Mouse (Mus musculus) neural tube, embryonic 15.5 days (tissue): ENCODE data around the gene Tln1. TPM values are rescaled to one million over a fixed set of nuclear protein-coding genes. Genes with fewer than 3 reads are reported as not detected.

ENCODE experiments used
- ATAC-seq: fragments of 200-750 bp; cut with Nextera tagmentation; 2 replicates; pipeline ENCODE4 v1.8.0; 2017; ENCODE audit warnings: mild to moderate bottlenecking, moderate TSS enrichment, moderate library complexity; ENCODE audit not compliant: low FRiP score
- H3K27ac ChIP-seq: fragments of 300-500 bp; sonication (generic); replicated peaks from 2 replicates; pipeline ENCODE4 v1.5.1; 2015; ENCODE audit warnings: mild to moderate bottlenecking, inconsistent platforms
- H3K27me3 ChIP-seq: fragments of 300-500 bp; sonication (generic); replicated peaks from 2 replicates; pipeline ENCODE4 v1.6.1; 2015; ENCODE audit warnings: inconsistent platforms
- H3K36me3 ChIP-seq: fragments of 300-500 bp; sonication (generic); 2 replicates; pipeline ENCODE4 v1.6.1; 2015; ENCODE audit warnings: inconsistent platforms
- H3K4me1 ChIP-seq: fragments of 300-500 bp; sonication (generic); 2 replicates; pipeline ENCODE4 v1.6.1; 2015; ENCODE audit warnings: inconsistent platforms
- H3K4me2 ChIP-seq: fragments of 300-500 bp; sonication (generic); 2 replicates; pipeline ENCODE4 v1.6.1; 2015; ENCODE audit warnings: inconsistent platforms, mild to moderate bottlenecking, moderate library complexity
- H3K4me3 ChIP-seq: fragments of 300-500 bp; sonication (generic); replicated peaks from 2 replicates; pipeline ENCODE4 v1.5.1; 2015; ENCODE audit warnings: mild to moderate bottlenecking, inconsistent platforms
- H3K9ac ChIP-seq: fragments of 300-500 bp; sonication (generic); replicated peaks from 2 replicates; pipeline ENCODE4 v1.6.1; 2015; ENCODE audit warnings: mild to moderate bottlenecking, inconsistent platforms
- H3K9me3 ChIP-seq: fragments of 300-500 bp; sonication (generic); replicated peaks from 2 replicates; pipeline ENCODE4 v1.6.1; 2016; ENCODE audit warnings: inconsistent platforms
- WGBS: fragments of 180-500 bp; shearing (Covaris S2); methylation state at CpG from one replicate; pipeline ENCODE4 v1.1.7; 2015; ENCODE audit warnings: mixed read lengths; 5-methylcytosine and 5-hydroxymethylcytosine counted together
- polyA plus RNA-seq: library from polyadenylated mRNA; unstranded; fragments of >200 nt; fragmentation: Nextera tagmentation; extraction: Ambion mirVana; gene quantifications from 2 replicates; pipeline ENCODE4 v1.2.1, GENCODE M21; 2015

Tln1 gene
- polyA plus RNA-seq, 1 experiment from 2014 or later, result 70.8 TPM

GRCm38 (mm10) chr4:43586411-43586810 lies 23.9 kb upstream of the Tln1 start:
- Histone ChIP-seq H3K9ac (no peak overlapping the region), H3K9me3 (no peaks in the 10 kb centered on the region), H3K27ac (no peak overlapping the region), H3K4me3 (no peak overlapping the region), H3K4me1 (no peaks in the 10 kb centered on the region), H3K27me3 (no peaks in the 10 kb centered on the region), H3K4me2 (no peak overlapping the region), H3K36me3 (peaks cover 30% of the 10 kb centered on the region)
- no peak for ATAC-seq
- 78% methylated on average over 8 of the region's 8 CpGs for WGBS

- WGBS, result 62% methylated on average over 10 of the region's 10 CpGs
- no peak for ATAC-seq
- Histone ChIP-seq H3K9ac (no peak overlapping the region), H3K36me3 (peaks cover 36% of the 10 kb centered on the region), H3K4me1 (no peaks in the 10 kb centered on the region), H3K27me3 (no peaks in the 10 kb centered on the region), H3K27ac (no peak overlapping the region), H3K9me3 (no peaks in the 10 kb centered on the region), H3K4me2 (no peak overlapping the region), H3K4me3 (no peak overlapping the region)
Observed at GRCm38 (mm10) chr4:43585682-43586081, 23.2 kb upstream of the Tln1 start.

GRCm38 (mm10) chr4:43584444-43585416 lies 22.2 kb upstream of the Tln1 start, which contains the start of gene Msmp:
Gene Msmp (minus strand): TSS chr4:43584494.
- Histone ChIP-seq H3K36me3 (peaks cover 36% of the 10 kb centered on the region), H3K9me3 (no peaks in the 10 kb centered on the region), H3K27ac (no peak within 1 kb of the TSS), H3K4me3 (no peak within 1 kb of the TSS), H3K27me3 (no peaks in the 10 kb centered on the region), H3K9ac (no peak within 1 kb of the TSS), H3K4me1 (peaks cover 6% of the 10 kb centered on the region), H3K4me2 (no peak within 1 kb of the TSS)
- ATAC-seq, result no peak
- WGBS, result 77% methylated on average over 12 of the region's 12 CpGs

- H3K27ac ChIP-seq, result no peak overlapping the region
- no peak overlapping the region for H3K4me2 ChIP-seq
- H3K9me3 ChIP-seq, result no peaks in the 10 kb centered on the region
- H3K9ac ChIP-seq, result no peak overlapping the region
- no peak overlapping the region for H3K4me3 ChIP-seq
- 80% methylated on average over 7 of the region's 7 CpGs for WGBS
- H3K4me1 ChIP-seq, result peaks cover 12% of the 10 kb centered on the region
- peaks cover 36% of the 10 kb centered on the region for H3K36me3 ChIP-seq
- H3K27me3 ChIP-seq, result no peaks in the 10 kb centered on the region
- ATAC-seq, result no peak
Observed at GRCm38 (mm10) chr4:43583421-43583820, 20.9 kb upstream of the Tln1 start.

- Histone ChIP-seq H3K4me3 (no peak overlapping the region), H3K36me3 (peaks cover 36% of the 10 kb centered on the region), H3K9ac (no peak overlapping the region), H3K27me3 (no peaks in the 10 kb centered on the region), H3K9me3 (no peaks in the 10 kb centered on the region), H3K4me2 (no peak overlapping the region), H3K27ac (no peak overlapping the region), H3K4me1 (peaks cover 21% of the 10 kb centered on the region)
- WGBS, result 92% methylated on average over 5 of the region's 5 CpGs
- ATAC-seq, result no peak
Observed at GRCm38 (mm10) chr4:43582241-43582640, 19.8 kb upstream of the Tln1 start.

- H3K27me3 ChIP-seq, result no peaks in the 10 kb centered on the region
- H3K36me3 ChIP-seq, result peaks cover 36% of the 10 kb centered on the region
- peaks cover 30% of the 10 kb centered on the region for H3K4me1 ChIP-seq
- no peak overlapping the region for H3K4me2 ChIP-seq
- 93% methylated on average over 12 of the region's 12 CpGs for WGBS
- no peak overlapping the region for H3K9ac ChIP-seq
- no peak overlapping the region for H3K27ac ChIP-seq
- H3K9me3 ChIP-seq, result no peaks in the 10 kb centered on the region
- no peak overlapping the region for H3K4me3 ChIP-seq
- no peak for ATAC-seq
Observed at GRCm38 (mm10) chr4:43581381-43581780, 18.9 kb upstream of the Tln1 start.

- WGBS, result 95% methylated on average over 5 of the region's 5 CpGs
- no peak overlapping the region for H3K4me2 ChIP-seq
- no peak overlapping the region for H3K9ac ChIP-seq
Observed at GRCm38 (mm10) chr4:43580721-43581120, 18.2 kb upstream of the Tln1 start.

GRCm38 (mm10) chr4:43579731-43580130 lies 17.2 kb upstream of the Tln1 start:
- peak overlapping the region; percentile 87; the same call in 1 of the 2 replicates for H3K27ac ChIP-seq
- ATAC-seq, result no peak
- H3K4me3 ChIP-seq, result peak overlapping the region; percentile 86
- H3K9me3 ChIP-seq, result no peaks in the 10 kb centered on the region
- WGBS, result 82% methylated on average over 6 of the region's 6 CpGs
- no peaks in the 10 kb centered on the region for H3K27me3 ChIP-seq
- peaks cover 40% of the 10 kb centered on the region for H3K36me3 ChIP-seq
- peak overlapping the region; percentile 84 for H3K9ac ChIP-seq
- H3K4me1 ChIP-seq, result peaks cover 46% of the 10 kb centered on the region
- H3K4me2 ChIP-seq, result peak overlapping the region; percentile 95

More at GRCm38 (mm10) chr4:43580721-43581120, 18.2 kb upstream of the Tln1 start:
- Histone ChIP-seq H3K27me3 (no peaks in the 10 kb centered on the region), H3K36me3 (peaks cover 36% of the 10 kb centered on the region), H3K9me3 (no peaks in the 10 kb centered on the region), H3K4me3 (no peak overlapping the region), H3K27ac (no peak overlapping the region), H3K4me1 (peaks cover 36% of the 10 kb centered on the region)
- ATAC-seq, result no peak

- Histone ChIP-seq H3K9me3 (no peaks in the 10 kb centered on the region), H3K27ac (peak overlapping the region; percentile 87), H3K36me3 (peaks cover 39% of the 10 kb centered on the region), H3K4me2 (peak overlapping the region; percentile 95), H3K9ac (peak overlapping the region; percentile 84), H3K4me1 (peaks cover 51% of the 10 kb centered on the region), H3K27me3 (no peaks in the 10 kb centered on the region), H3K4me3 (peak overlapping the region; percentile 86)
- WGBS, result 7% methylated on average over 10 of the region's 10 CpGs
- peak; percentile 4; the same call in 1 of the 2 replicates for ATAC-seq
Observed at GRCm38 (mm10) chr4:43579256-43579655, 16.8 kb upstream of the Tln1 start.

- peak; percentile 92 for ATAC-seq
- Histone ChIP-seq H3K36me3 (peaks cover 39% of the 10 kb centered on the region), H3K9ac (peak within 1 kb of the TSS; percentile 84), H3K9me3 (no peaks in the 10 kb centered on the region), H3K4me1 (peaks cover 51% of the 10 kb centered on the region), H3K27me3 (no peaks in the 10 kb centered on the region), H3K4me2 (peak within 1 kb of the TSS; percentile 95), H3K4me3 (peak within 1 kb of the TSS; percentile 86), H3K27ac (peak within 1 kb of the TSS; percentile 87)
- under 1% methylated on average over 76 of the region's 76 CpGs for WGBS
Observed at GRCm38 (mm10) chr4:43578376-43579204, 16.1 kb upstream of the Tln1 start, which contains the start of the genes Rgp1 and Gba2. Gene Rgp1 (plus strand): TSS chr4:43578715. Gene Gba2 (minus strand): TSS chr4:43578873.

- peak overlapping the region; percentile 86 for H3K4me3 ChIP-seq
- ATAC-seq, result no peak
- WGBS, result 47% methylated on average over 8 of the region's 8 CpGs
Observed at GRCm38 (mm10) chr4:43577237-43577881, 14.9 kb upstream of the Tln1 start.

More at GRCm38 (mm10) chr4:43577237-43577881, 14.9 kb upstream of the Tln1 start:
- Histone ChIP-seq H3K4me2 (peak overlapping the region; percentile 95), H3K27me3 (no peaks in the 10 kb centered on the region), H3K27ac (no peak overlapping the region), H3K36me3 (peaks cover 39% of the 10 kb centered on the region), H3K9ac (peak overlapping the region; percentile 84), H3K4me1 (peaks cover 51% of the 10 kb centered on the region), H3K9me3 (no peaks in the 10 kb centered on the region)
